Mouse (Mus musculus): ENCODE measurements around the gene Lrch2.
"Not testable (repeated sequence)": the region's sequence is repeated elsewhere in the genome, so short reads cannot be mapped to it uniquely, and the experiment has no call there.

Lrch2 gene

GRCm38 (mm10) chrX:147553421-147554201 is at the start of gene Lrch2:
Lrch2 (minus strand) TSS chrX:147554081.
- DNase-seq: no peak

- DNase-seq: no peak
Measured at GRCm38 (mm10) chrX:147540934-147541870, 12.7 kb downstream of the Lrch2 start.

- no peak for DNase-seq
Measured at GRCm38 (mm10) chrX:147538377-147538776, 15.5 kb downstream of the Lrch2 start.

GRCm38 (mm10) chrX:147537117-147537516 is 16.8 kb downstream of the Lrch2 start:
- DNase-seq: not testable (repeated sequence)

- no peak for DNase-seq
Measured at GRCm38 (mm10) chrX:147535616-147536015, 18.3 kb downstream of the Lrch2 start.

GRCm38 (mm10) chrX:147531675-147532074 is 22.2 kb downstream of the Lrch2 start:
- DNase-seq: no peak

GRCm38 (mm10) chrX:147527646-147528172 is 26.2 kb downstream of the Lrch2 start:
- no peak for DNase-seq

GRCm38 (mm10) chrX:147489551-147489950 is 64.3 kb downstream of the Lrch2 start:
- DNase-seq: no peak

- DNase-seq: not testable (repeated sequence)
Measured at GRCm38 (mm10) chrX:147453610-147454009, 100.3 kb downstream of the Lrch2 start, which contains the start of gene Vmn1r239-ps. Vmn1r239-ps (minus strand) TSS chrX:147453710.

GRCm38 (mm10) chrX:147443386-147443785 is 110.5 kb downstream of the Lrch2 start:
- DNase-seq: no peak

- DNase-seq: no peak
Measured at GRCm38 (mm10) chrX:147435400-147435799, 118.5 kb downstream of the Lrch2 start.

GRCm38 (mm10) chrX:147429753-147430152 is 124.1 kb downstream of the Lrch2 start:
- DNase-seq: no peak

GRCm38 (mm10) chrX:147429129-147429528 is 124.8 kb downstream of the Lrch2 start, which contains the start of gene Il13ra2:
Il13ra2 (minus strand) TSS chrX:147429192.
- no peak for DNase-seq
